Mouse (Mus musculus) neural tube, embryonic 11.5 days (tissue): ENCODE data around the gene Srgap2. TPM values are rescaled to one million over a fixed set of nuclear protein-coding genes. Genes with fewer than 3 reads are reported as not detected.

Experiments
- ATAC-seq: fragments of 200-750 bp; cut with Nextera tagmentation; 2 replicates; pipeline ENCODE4 v1.8.0; 2017; ENCODE audit warnings: moderate number of reproducible peaks, mild to moderate bottlenecking, moderate TSS enrichment, moderate library complexity; ENCODE audit not compliant: insufficient read depth, low FRiP score, low TSS enrichment
- DNase-seq: peaks from one replicate; pipeline ENCODE4 v3.0.0-alpha.2; 2015; ENCODE audit warnings: low spot score
- H3K27ac ChIP-seq: fragments of 300-500 bp; sonication (generic); 2 replicates; pipeline ENCODE4 v1.5.1; 2014; ENCODE audit warnings: low read depth, mild to moderate bottlenecking, low read length
- H3K27me3 ChIP-seq: fragments of 300-500 bp; sonication (generic); 2 replicates; pipeline ENCODE4 v1.6.1; 2014; ENCODE audit warnings: mild to moderate bottlenecking, low read length, mixed read lengths; ENCODE audit not compliant: control insufficient read depth, insufficient read depth
- H3K36me3 ChIP-seq: fragments of 300-500 bp; sonication (generic); 2 replicates; pipeline ENCODE4 v1.6.1; 2014; ENCODE audit warnings: mild to moderate bottlenecking, low read length, moderate library complexity, mixed read lengths; ENCODE audit not compliant: control insufficient read depth, insufficient read depth
- H3K4me1 ChIP-seq: fragments of 300-500 bp; sonication (generic); 2 replicates; pipeline ENCODE4 v1.6.1; 2014; ENCODE audit warnings: low read length, mixed read lengths; ENCODE audit not compliant: control insufficient read depth, insufficient read depth
- H3K4me2 ChIP-seq: fragments of 300-500 bp; sonication (generic); 2 replicates; pipeline ENCODE4 v1.6.1; 2014; ENCODE audit warnings: low read depth, mild to moderate bottlenecking, moderate library complexity
- H3K4me3 ChIP-seq: fragments of 300-500 bp; sonication (generic); 2 replicates; pipeline ENCODE4 v1.5.1; 2014; ENCODE audit warnings: low read depth, low read length
- H3K9ac ChIP-seq: fragments of 300-500 bp; sonication (generic); 2 replicates; pipeline ENCODE4 v1.6.1; 2014; ENCODE audit warnings: mild to moderate bottlenecking, low read length
- H3K9me3 ChIP-seq: fragments of 300-500 bp; sonication (generic); 2 replicates; pipeline ENCODE4 v1.6.1; 2016; ENCODE audit warnings: low read length; ENCODE audit not compliant: control insufficient read depth
- WGBS: fragments of 180-500 bp; shearing (Covaris S2); extraction: QIAGEN DNeasy Blood & Tissue Kit; methylation state at CpG from one replicate; pipeline ENCODE4 v1.1.7; 2014; 5-methylcytosine and 5-hydroxymethylcytosine counted together
- polyA plus RNA-seq: library from polyadenylated mRNA; unstranded; fragments of >200 nt; fragmentation: Nextera tagmentation; extraction: Ambion mirVana; gene quantifications from 2 replicates; pipeline ENCODE4 v1.2.1, GENCODE M21; 2014

Gene Srgap2
- polyA plus RNA-seq, 1 experiment from 2014 or later: 15.2 TPM

GRCm38 (mm10) chr1:131378914-131379474 is 148.2 kb downstream of the Srgap2 start:
- no peak overlapping the region for H3K4me2 ChIP-seq
- no peak for DNase-seq
- ATAC-seq: no peak
- no peaks in the 10 kb centered on the region for H3K27me3 ChIP-seq
- H3K9me3 ChIP-seq: no peaks in the 10 kb centered on the region
- 74% methylated on average over 1 of the region's 1 CpGs for WGBS
- no peak overlapping the region for H3K27ac ChIP-seq
- no peak overlapping the region for H3K9ac ChIP-seq
- no peaks in the 10 kb centered on the region for H3K4me1 ChIP-seq
- H3K36me3 ChIP-seq: no peaks in the 10 kb centered on the region
- no peak overlapping the region for H3K4me3 ChIP-seq

DNA sequence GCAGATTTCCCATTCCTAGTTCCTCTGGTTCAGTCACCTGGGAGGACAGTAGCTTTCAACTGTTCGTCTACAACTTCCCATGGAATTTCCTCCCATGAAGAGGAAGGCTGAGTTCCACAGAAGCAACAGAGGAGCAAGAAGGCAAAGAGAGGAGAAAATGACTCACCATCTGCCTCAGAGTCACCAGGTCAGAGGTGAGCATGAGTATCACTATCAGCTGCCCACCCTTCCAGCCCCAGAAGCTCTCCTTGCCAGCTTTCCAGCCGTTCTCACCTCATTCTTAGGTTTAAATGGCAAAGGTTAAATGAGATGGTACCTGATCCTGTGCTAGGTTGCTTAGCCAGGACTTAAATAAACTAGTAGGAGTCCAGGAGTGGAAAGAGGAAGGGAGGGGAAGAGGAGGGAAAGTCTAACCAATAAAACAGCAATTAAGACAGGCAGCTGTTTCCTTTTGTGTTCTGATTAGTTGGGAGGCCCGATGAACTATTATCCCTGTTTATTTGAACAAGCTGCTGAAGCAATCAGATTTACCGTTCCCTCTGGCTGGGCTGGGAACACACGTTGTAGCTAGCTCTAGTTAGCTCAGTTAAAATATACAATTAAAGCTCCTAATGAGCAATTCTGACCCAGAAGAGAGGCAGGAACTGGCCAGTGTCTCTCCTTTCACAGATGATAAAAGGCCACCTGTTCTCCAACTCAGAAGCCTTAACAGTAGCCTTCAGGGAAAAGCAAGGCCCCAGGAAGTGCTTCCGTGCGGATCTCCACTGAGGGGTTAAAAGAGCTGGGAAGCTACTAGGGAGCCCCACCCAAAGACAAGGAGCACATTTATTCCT is 148.9 kb downstream of the Srgap2 start:
- H3K4me3 ChIP-seq: no peak overlapping the region
- no peak overlapping the region for H3K27ac ChIP-seq
- no peaks in the 10 kb centered on the region for H3K4me1 ChIP-seq
- H3K36me3 ChIP-seq: no peaks in the 10 kb centered on the region
- no peaks in the 10 kb centered on the region for H3K9me3 ChIP-seq
- 40% methylated on average over 7 of the region's 7 CpGs for WGBS
- no peak for DNase-seq
- no peak overlapping the region for H3K9ac ChIP-seq
- ATAC-seq: no peak
- H3K27me3 ChIP-seq: no peaks in the 10 kb centered on the region
- H3K4me2 ChIP-seq: no peak overlapping the region

- no peak overlapping the region for H3K9ac ChIP-seq
- no peak overlapping the region for H3K4me3 ChIP-seq
- WGBS: 61% methylated on average over 1 of the region's 1 CpGs
- no peak overlapping the region for H3K4me2 ChIP-seq
- no peaks in the 10 kb centered on the region for H3K9me3 ChIP-seq
- DNase-seq (no peak), ATAC-seq (no peak)
- no peaks in the 10 kb centered on the region for H3K27me3 ChIP-seq
- no peaks in the 10 kb centered on the region for H3K4me1 ChIP-seq
- no peak overlapping the region for H3K27ac ChIP-seq
- no peaks in the 10 kb centered on the region for H3K36me3 ChIP-seq
These were observed 161.3 kb downstream of the Srgap2 start for GRCm38 (mm10) chr1:131365832-131366231.

DNA sequence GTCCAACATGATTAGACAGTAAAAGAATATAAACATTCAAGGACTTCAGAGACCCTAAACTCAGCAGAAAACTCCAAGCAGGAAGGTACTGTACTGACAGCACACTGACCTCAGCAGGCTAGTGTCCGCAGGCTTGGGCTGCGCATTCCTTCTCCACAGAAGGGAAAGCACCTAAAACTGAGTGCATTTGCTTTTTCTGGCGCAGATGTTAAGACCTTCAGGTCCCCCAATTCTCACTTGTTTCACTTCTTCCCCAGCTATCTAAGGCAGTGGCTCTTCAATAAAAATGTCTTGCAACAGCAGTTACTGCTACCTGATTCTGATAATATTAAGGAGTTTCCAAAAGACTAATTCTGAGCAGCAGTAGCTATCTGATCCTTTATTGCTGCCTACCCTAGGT is 162.7 kb downstream of the Srgap2 start:
- Histone ChIP-seq H3K4me3 (no peak overlapping the region), H3K4me2 (no peak overlapping the region), H3K36me3 (no peaks in the 10 kb centered on the region), H3K27me3 (no peaks in the 10 kb centered on the region), H3K9me3 (no peaks in the 10 kb centered on the region), H3K9ac (no peak overlapping the region), H3K4me1 (no peaks in the 10 kb centered on the region), H3K27ac (no peak overlapping the region)
- ATAC-seq (no peak), DNase-seq (no peak)
- 98% methylated on average over 3 of the region's 3 CpGs for WGBS

GRCm38 (mm10) chr1:131363887-131364286 is 163.3 kb downstream of the Srgap2 start:
- DNase-seq (no peak), ATAC-seq (no peak)
- Histone ChIP-seq H3K9me3 (no peaks in the 10 kb centered on the region), H3K27me3 (no peaks in the 10 kb centered on the region), H3K4me1 (no peaks in the 10 kb centered on the region), H3K4me2 (no peak overlapping the region), H3K27ac (no peak overlapping the region), H3K4me3 (no peak overlapping the region), H3K9ac (no peak overlapping the region), H3K36me3 (no peaks in the 10 kb centered on the region)
- 85% methylated on average over 3 of the region's 3 CpGs for WGBS

DNA sequence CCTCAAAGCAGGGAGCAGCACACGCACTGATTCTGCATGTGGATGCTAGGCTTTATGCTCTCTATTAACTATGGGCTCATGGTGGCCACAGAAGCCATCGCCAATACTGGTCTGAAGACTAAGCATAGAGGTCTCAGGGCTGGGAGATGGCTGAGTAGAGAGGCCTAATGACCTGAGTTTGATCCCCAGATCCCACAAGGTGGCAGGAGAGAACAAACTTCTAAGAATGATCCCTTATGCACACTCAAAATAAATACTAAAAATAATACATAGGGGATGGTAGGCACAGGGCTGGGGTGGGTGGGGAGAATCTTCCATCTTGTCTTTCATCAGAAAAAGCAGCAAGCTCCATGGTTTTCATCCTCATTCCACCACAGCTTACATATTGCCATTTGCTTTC is 165.1 kb downstream of the Srgap2 start:
- ATAC-seq (no peak), DNase-seq (no peak)
- Histone ChIP-seq H3K4me2 (no peak overlapping the region), H3K36me3 (no peaks in the 10 kb centered on the region), H3K9ac (no peak overlapping the region), H3K27ac (no peak overlapping the region), H3K4me1 (no peaks in the 10 kb centered on the region), H3K27me3 (no peaks in the 10 kb centered on the region), H3K9me3 (no peaks in the 10 kb centered on the region), H3K4me3 (no peak overlapping the region)
- WGBS: 99% methylated on average over 2 of the region's 2 CpGs

GRCm38 (mm10) chr1:131360800-131361199 is 166.4 kb downstream of the Srgap2 start:
- no peak for DNase-seq
- H3K4me1 ChIP-seq: no peaks in the 10 kb centered on the region
- H3K27me3 ChIP-seq: no peaks in the 10 kb centered on the region
- no peak overlapping the region for H3K4me2 ChIP-seq
- no peak for ATAC-seq
- 87% methylated on average over 3 of the region's 3 CpGs for WGBS
- no peak overlapping the region for H3K4me3 ChIP-seq
- H3K36me3 ChIP-seq: no peaks in the 10 kb centered on the region
- no peak overlapping the region for H3K9ac ChIP-seq
- H3K27ac ChIP-seq: no peak overlapping the region
- H3K9me3 ChIP-seq: no peaks in the 10 kb centered on the region

- 92% methylated on average over 1 of the region's 1 CpGs for WGBS
- DNase-seq (no peak), ATAC-seq (no peak)
- no peaks in the 10 kb centered on the region for H3K4me1 ChIP-seq
- no peak overlapping the region for H3K27ac ChIP-seq
- H3K9ac ChIP-seq: no peak overlapping the region
- H3K27me3 ChIP-seq: no peaks in the 10 kb centered on the region
- H3K9me3 ChIP-seq: no peaks in the 10 kb centered on the region
- no peak overlapping the region for H3K4me2 ChIP-seq
- no peaks in the 10 kb centered on the region for H3K36me3 ChIP-seq
- no peak overlapping the region for H3K4me3 ChIP-seq
These were observed 167.5 kb downstream of the Srgap2 start for GRCm38 (mm10) chr1:131359609-131360008.

GRCm38 (mm10) chr1:131357213-131357612 is 169.9 kb downstream of the Srgap2 start:
- Histone ChIP-seq H3K9ac (no peak overlapping the region), H3K27ac (no peak overlapping the region), H3K36me3 (no peaks in the 10 kb centered on the region; the same call in 1 of the 2 replicates), H3K4me3 (no peak overlapping the region), H3K27me3 (no peaks in the 10 kb centered on the region), H3K4me2 (no peak overlapping the region), H3K9me3 (no peaks in the 10 kb centered on the region), H3K4me1 (no peaks in the 10 kb centered on the region)
- 87% methylated on average over 1 of the region's 1 CpGs for WGBS
- ATAC-seq (no peak), DNase-seq (no peak)
